Mouse (Mus musculus) midbrain, embryonic 12.5 days (tissue): Measurements from ENCODE around the gene Syngr1. TPM values are rescaled to one million over a fixed set of nuclear protein-coding genes. Genes with fewer than 3 reads are reported as not detected.

ENCODE experiments used
- ATAC-seq: fragments of 200-750 bp; cut with Nextera tagmentation; 2 replicates; pipeline ENCODE4 v1.8.0; 2017; ENCODE audit warnings: low read depth, moderate TSS enrichment, moderate library complexity; ENCODE audit not compliant: low FRiP score
- H3K27ac ChIP-seq: fragments of 300-500 bp; sonication (generic); replicated peaks from 2 replicates; pipeline ENCODE4 v1.5.1; 2016; ENCODE audit warnings: mild to moderate bottlenecking
- H3K27me3 ChIP-seq: fragments of 300-500 bp; sonication (generic); 2 replicates; pipeline ENCODE4 v1.6.1; 2016; ENCODE audit warnings: mild to moderate bottlenecking
- H3K36me3 ChIP-seq: fragments of 300-500 bp; sonication (generic); 2 replicates; pipeline ENCODE4 v1.6.1; 2016
- H3K4me1 ChIP-seq: fragments of 300-500 bp; sonication (generic); 2 replicates; pipeline ENCODE4 v1.6.1; 2016
- H3K4me2 ChIP-seq: fragments of 300-500 bp; sonication (generic); replicated peaks from 2 replicates; pipeline ENCODE4 v1.6.1; 2016; ENCODE audit warnings: mild to moderate bottlenecking, moderate library complexity
- H3K4me3 ChIP-seq: fragments of 300-500 bp; sonication (generic); 2 replicates; pipeline ENCODE4 v1.5.1; 2016; ENCODE audit warnings: mild to moderate bottlenecking
- H3K9ac ChIP-seq: fragments of 300-500 bp; sonication (generic); replicated peaks from 2 replicates; pipeline ENCODE4 v1.6.1; 2016; ENCODE audit warnings: mild to moderate bottlenecking, moderate library complexity
- H3K9me3 ChIP-seq: fragments of 300-500 bp; sonication (generic); 2 replicates; pipeline ENCODE4 v1.6.1; 2016; ENCODE audit warnings: mild to moderate bottlenecking
- WGBS: fragments of 180-500 bp; shearing (Covaris S2); methylation state at CpG from one replicate; pipeline ENCODE4 v1.1.7; 2016; 5-methylcytosine and 5-hydroxymethylcytosine counted together
- polyA plus RNA-seq: library from polyadenylated mRNA; unstranded; fragments of >200 nt; fragmentation: Nextera tagmentation; extraction: Ambion mirVana; gene quantifications from 2 replicates; pipeline ENCODE4 v1.2.1, GENCODE M21; 2016

Syngr1 gene
- polyA plus RNA-seq, 1 experiment from 2014 or later: 10.8 TPM

GRCm38 (mm10) chr15:80096406-80096805, 5.3 kb downstream of the Syngr1 start:
- H3K9me3 ChIP-seq: no peaks in the 10 kb centered on the region
- no peak overlapping the region for H3K9ac ChIP-seq
- H3K27me3 ChIP-seq: peaks cover 47% of the 10 kb centered on the region
- peaks cover 28% of the 10 kb centered on the region for H3K4me1 ChIP-seq
- ATAC-seq: no peak
- H3K36me3 ChIP-seq: no peaks in the 10 kb centered on the region
- H3K4me3 ChIP-seq: no peak overlapping the region
- H3K27ac ChIP-seq: no peak overlapping the region
- no peak overlapping the region for H3K4me2 ChIP-seq
- WGBS: 66% methylated on average over 10 of the region's 10 CpGs

DNA sequence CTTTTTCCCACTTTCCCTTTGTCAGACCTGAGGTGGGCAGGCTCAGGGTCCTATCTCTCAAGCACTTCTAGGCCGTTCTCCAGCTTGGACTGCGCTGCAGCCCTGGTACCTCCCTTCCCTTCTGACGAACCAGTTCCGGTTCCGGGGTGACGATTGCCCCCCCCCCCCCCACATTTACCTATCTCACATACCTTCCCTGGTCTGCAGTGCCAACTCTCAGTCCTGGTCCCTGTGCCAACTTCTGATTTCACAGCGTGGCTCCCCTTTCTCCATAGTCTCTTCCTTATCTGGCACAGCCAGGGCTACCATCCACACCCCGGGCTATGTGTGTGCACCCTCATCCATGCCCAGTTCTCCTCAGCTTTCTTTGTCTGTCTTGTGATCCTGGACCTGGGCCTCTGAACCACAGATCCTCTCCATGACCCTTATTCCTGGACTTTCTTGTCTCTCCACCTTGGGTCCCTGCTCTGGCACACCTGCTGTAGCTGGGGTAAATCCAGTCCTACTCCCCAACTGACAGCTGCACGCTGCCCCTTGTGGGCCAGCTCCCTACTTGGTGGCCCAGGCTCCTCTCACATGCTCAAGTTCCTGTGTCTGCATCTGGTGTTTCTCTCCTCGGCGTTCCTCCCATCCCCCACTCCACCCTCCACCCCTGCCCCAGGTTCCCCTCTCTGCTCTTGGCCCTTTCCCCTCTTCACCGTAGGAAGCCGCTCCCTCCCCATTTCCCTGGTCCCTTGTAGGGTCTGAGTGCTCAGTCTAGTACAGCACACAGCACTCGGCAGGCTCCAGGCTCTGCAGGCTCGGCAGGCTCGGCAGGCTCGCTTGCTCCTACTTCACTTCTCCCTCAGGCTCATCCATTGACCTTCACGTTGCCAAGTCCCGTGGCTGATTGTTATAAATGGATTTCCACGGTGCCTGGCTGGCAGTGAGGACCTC, 6.1 kb downstream of the Syngr1 start:
- Histone ChIP-seq H3K36me3 (no peaks in the 10 kb centered on the region), H3K4me1 (peaks cover 21% of the 10 kb centered on the region), H3K4me2 (peak overlapping the region; percentile 40), H3K4me3 (no peak overlapping the region), H3K9me3 (no peaks in the 10 kb centered on the region), H3K27ac (peak overlapping the region; percentile 25; the same call in 1 of the 2 replicates), H3K9ac (no peak overlapping the region), H3K27me3 (peaks cover 38% of the 10 kb centered on the region)
- 27% methylated on average over 20 of the region's 20 CpGs for WGBS
- ATAC-seq: peak; percentile 47

- Histone ChIP-seq H3K4me2 (peak overlapping the region; percentile 40), H3K9ac (0 out of 2 replicates have a peak overlapping the region, but pooled peaks have one; percentile 28), H3K4me1 (peaks cover 20% of the 10 kb centered on the region), H3K36me3 (no peaks in the 10 kb centered on the region), H3K4me3 (no peak overlapping the region), H3K27ac (0 out of 2 replicates have a peak overlapping the region, but pooled peaks have one; percentile 25), H3K27me3 (peaks cover 30% of the 10 kb centered on the region), H3K9me3 (no peaks in the 10 kb centered on the region)
- WGBS: 29% methylated on average over 8 of the region's 8 CpGs
- peak; percentile 52; the same call in 1 of the 2 replicates for ATAC-seq
Measured at GRCm38 (mm10) chr15:80097999-80098461, 6.9 kb downstream of the Syngr1 start.

DNA sequence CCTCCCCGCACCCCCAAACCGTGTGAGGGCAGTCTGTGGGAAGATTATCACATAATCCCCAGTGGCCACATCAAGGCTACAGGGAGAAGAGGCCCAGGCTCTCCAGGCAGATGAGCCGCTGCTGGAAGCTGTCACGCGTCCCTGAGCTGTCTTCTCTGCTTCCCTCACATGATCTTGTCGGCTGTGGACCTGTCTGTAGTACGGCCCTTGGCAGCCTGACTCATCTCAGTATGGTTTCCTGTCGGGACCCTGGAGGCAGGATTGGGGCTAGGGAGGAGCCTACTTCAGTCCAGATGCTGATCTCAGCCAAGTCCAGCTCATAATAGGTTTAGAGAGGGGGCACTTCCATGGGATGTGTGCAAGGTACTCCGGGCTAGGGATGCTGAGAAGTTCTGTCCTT, 7.7 kb downstream of the Syngr1 start:
- H3K27me3 ChIP-seq: peaks cover 23% of the 10 kb centered on the region
- ATAC-seq: no peak
- H3K9me3 ChIP-seq: no peaks in the 10 kb centered on the region
- H3K4me1 ChIP-seq: peaks cover 20% of the 10 kb centered on the region
- no peak overlapping the region for H3K4me2 ChIP-seq
- no peaks in the 10 kb centered on the region for H3K36me3 ChIP-seq
- no peak overlapping the region for H3K9ac ChIP-seq
- H3K27ac ChIP-seq: no peak overlapping the region
- no peak overlapping the region for H3K4me3 ChIP-seq
- WGBS: 38% methylated on average over 9 of the region's 9 CpGs

GRCm38 (mm10) chr15:80099477-80099876, 8.3 kb downstream of the Syngr1 start:
- H3K9ac ChIP-seq: no peak overlapping the region
- peaks cover 20% of the 10 kb centered on the region for H3K4me1 ChIP-seq
- no peak overlapping the region for H3K4me3 ChIP-seq
- H3K4me2 ChIP-seq: no peak overlapping the region
- H3K27me3 ChIP-seq: peaks cover 17% of the 10 kb centered on the region; the same call in 1 of the 2 replicates
- ATAC-seq: no peak
- H3K9me3 ChIP-seq: no peaks in the 10 kb centered on the region
- no peak overlapping the region for H3K27ac ChIP-seq
- WGBS: 93% methylated on average over 3 of the region's 3 CpGs
- H3K36me3 ChIP-seq: no peaks in the 10 kb centered on the region

DNA sequence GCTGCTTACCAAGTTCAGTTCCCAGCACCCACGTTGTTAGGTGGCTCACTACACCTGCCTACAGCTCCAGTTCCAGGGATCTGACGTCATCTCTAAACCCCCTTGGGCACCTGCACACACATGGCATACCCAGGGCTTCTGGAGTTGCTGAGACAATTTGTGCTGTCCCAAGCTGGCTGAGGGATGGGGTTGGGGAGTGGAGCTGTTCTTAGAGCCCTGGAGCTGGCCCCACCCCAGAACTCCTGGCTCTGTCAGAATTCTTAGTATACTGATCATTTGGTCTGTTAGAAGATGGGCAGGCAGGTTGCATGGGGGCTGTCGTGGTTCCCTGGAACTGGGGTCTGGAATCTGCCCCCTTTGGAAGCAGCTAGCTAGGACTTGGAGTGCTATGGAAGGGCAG, 9.1 kb downstream of the Syngr1 start:
- WGBS: 82% methylated on average over 3 of the region's 3 CpGs
- H3K36me3 ChIP-seq: no peaks in the 10 kb centered on the region
- H3K9me3 ChIP-seq: no peaks in the 10 kb centered on the region

GRCm38 (mm10) chr15:80100871-80101270, 9.7 kb downstream of the Syngr1 start:
- Histone ChIP-seq H3K27me3 (peaks cover 13% of the 10 kb centered on the region; the same call in 1 of the 2 replicates), H3K9me3 (no peaks in the 10 kb centered on the region), H3K9ac (no peak overlapping the region), H3K4me1 (peaks cover 24% of the 10 kb centered on the region), H3K4me3 (no peak overlapping the region), H3K27ac (no peak overlapping the region), H3K36me3 (no peaks in the 10 kb centered on the region), H3K4me2 (no peak overlapping the region)
- WGBS: 90% methylated on average over 10 of the region's 10 CpGs
- no peak for ATAC-seq

More for the DNA sequence above, 9.1 kb downstream of the Syngr1 start:
- Histone ChIP-seq H3K4me3 (no peak overlapping the region), H3K4me2 (no peak overlapping the region), H3K9ac (no peak overlapping the region), H3K27ac (no peak overlapping the region), H3K4me1 (peaks cover 20% of the 10 kb centered on the region), H3K27me3 (peaks cover 17% of the 10 kb centered on the region; the same call in 1 of the 2 replicates)
- no peak for ATAC-seq

- Histone ChIP-seq H3K36me3 (no peaks in the 10 kb centered on the region), H3K27me3 (peaks cover 7% of the 10 kb centered on the region; the same call in 1 of the 2 replicates), H3K9me3 (no peaks in the 10 kb centered on the region), H3K4me2 (no peak overlapping the region), H3K4me1 (peaks cover 24% of the 10 kb centered on the region), H3K27ac (no peak overlapping the region), H3K4me3 (no peak overlapping the region), H3K9ac (no peak overlapping the region)
- WGBS: 85% methylated on average over 6 of the region's 6 CpGs
- no peak for ATAC-seq
Measured at GRCm38 (mm10) chr15:80101503-80101902, 10.4 kb downstream of the Syngr1 start.

DNA sequence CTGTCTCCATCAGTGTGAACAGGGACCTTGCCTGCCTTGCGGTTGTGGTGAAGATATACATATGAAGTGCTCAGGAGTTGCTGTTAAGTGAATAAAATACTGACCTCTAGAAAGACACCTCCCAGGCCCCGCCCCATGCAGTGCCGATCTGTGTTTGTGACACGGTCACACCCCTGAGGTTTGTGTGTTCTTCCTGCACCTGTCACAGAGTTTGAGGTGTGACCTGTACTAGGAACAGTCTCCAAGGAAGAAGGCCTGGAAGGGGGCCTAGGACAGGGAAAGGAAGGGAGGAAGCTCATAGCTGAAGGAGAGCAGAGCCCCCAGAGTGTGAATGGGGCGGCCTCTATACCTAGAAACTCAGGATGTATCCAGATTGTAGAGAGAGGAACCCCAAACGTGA, 11.4 kb downstream of the Syngr1 start:
- Histone ChIP-seq H3K9me3 (no peaks in the 10 kb centered on the region), H3K36me3 (no peaks in the 10 kb centered on the region), H3K27ac (no peak overlapping the region), H3K4me2 (no peak overlapping the region), H3K4me1 (peaks cover 17% of the 10 kb centered on the region), H3K27me3 (peaks cover 5% of the 10 kb centered on the region; the same call in 1 of the 2 replicates), H3K4me3 (no peak overlapping the region), H3K9ac (no peak overlapping the region)
- ATAC-seq: no peak
- WGBS: 92% methylated on average over 6 of the region's 6 CpGs

- Histone ChIP-seq H3K36me3 (no peaks in the 10 kb centered on the region), H3K9ac (no peak overlapping the region), H3K27ac (peak overlapping the region; percentile 52), H3K27me3 (no peaks in the 10 kb centered on the region), H3K4me3 (no peak overlapping the region), H3K4me1 (peaks cover 3% of the 10 kb centered on the region), H3K9me3 (no peaks in the 10 kb centered on the region), H3K4me2 (no peak overlapping the region)
- ATAC-seq: no peak
- WGBS: 60% methylated on average over 12 of the region's 12 CpGs
Measured at GRCm38 (mm10) chr15:80105490-80106410, 14.6 kb downstream of the Syngr1 start.

GRCm38 (mm10) chr15:80107143-80107542, 16.0 kb downstream of the Syngr1 start:
- Histone ChIP-seq H3K4me1 (peaks cover 3% of the 10 kb centered on the region), H3K4me2 (no peak overlapping the region)

More at GRCm38 (mm10) chr15:80107143-80107542, 16.0 kb downstream of the Syngr1 start:
- WGBS: 96% methylated on average over 8 of the region's 8 CpGs
- ATAC-seq: no peak
- Histone ChIP-seq H3K27ac (no peak overlapping the region), H3K9ac (no peak overlapping the region), H3K9me3 (no peaks in the 10 kb centered on the region), H3K36me3 (0 out of 2 replicates have a peak, but pooled peaks cover 6% of the 10 kb centered on the region), H3K4me3 (no peak overlapping the region), H3K27me3 (no peaks in the 10 kb centered on the region)
